Mouse (Mus musculus) midbrain, embryonic 16.5 days (tissue): ENCODE measurements at regions not wholly inside any gene's neighbourhood (a gene's known extent, or its start where the extent isn't known, plus 50 kb on each side); places are given as distances from the start of the nearest gene placed in this dataset.

Source experiments
- ATAC-seq: fragments of 200-750 bp; cut with Nextera tagmentation; 2 replicates; pipeline ENCODE4 v1.8.0; 2017; ENCODE audit warnings: moderate TSS enrichment
- H3K27ac ChIP-seq: fragments of 300-500 bp; sonication (generic); 2 replicates; pipeline ENCODE4 v1.5.1; 2014; ENCODE audit warnings: mild to moderate bottlenecking, low read length, mixed read lengths
- H3K27me3 ChIP-seq: fragments of 300-500 bp; sonication (generic); 2 replicates; pipeline ENCODE4 v1.6.1; 2014; ENCODE audit warnings: low read depth, low read length, mixed read lengths; ENCODE audit not compliant: control insufficient read depth, insufficient read depth
- H3K36me3 ChIP-seq: fragments of 300-500 bp; sonication (generic); 2 replicates; pipeline ENCODE4 v1.6.1; 2014; ENCODE audit warnings: mild to moderate bottlenecking, low read length, moderate library complexity, mixed read lengths; ENCODE audit not compliant: control insufficient read depth, insufficient read depth
- H3K4me1 ChIP-seq: fragments of 300-500 bp; sonication (generic); 2 replicates; pipeline ENCODE4 v1.6.1; 2014; ENCODE audit warnings: mild to moderate bottlenecking, low read length, mixed read lengths; ENCODE audit not compliant: control insufficient read depth, insufficient read depth
- H3K4me2 ChIP-seq: fragments of 300-500 bp; sonication (generic); 2 replicates; pipeline ENCODE4 v1.6.1; 2014; ENCODE audit warnings: mild to moderate bottlenecking, low read length, mixed read lengths
- H3K4me3 ChIP-seq: fragments of 300-500 bp; sonication (generic); 2 replicates; pipeline ENCODE4 v1.5.1; 2014; ENCODE audit warnings: low read depth, mild to moderate bottlenecking, low read length, moderate library complexity, mixed read lengths
- H3K9ac ChIP-seq: fragments of 300-500 bp; sonication (generic); 2 replicates; pipeline ENCODE4 v1.6.1; 2014; ENCODE audit warnings: low read depth, low read length, mixed read lengths
- H3K9me3 ChIP-seq: fragments of 300-500 bp; sonication (generic); replicated peaks from 2 replicates; pipeline ENCODE4 v1.6.1; 2014; ENCODE audit warnings: mild to moderate bottlenecking, low read length, mixed read lengths; ENCODE audit not compliant: control insufficient read depth, poor library complexity, severe bottlenecking
- WGBS: fragments of 180-500 bp; shearing (Covaris S2); extraction: QIAGEN DNeasy Blood & Tissue Kit; methylation state at CpG from one replicate; pipeline ENCODE4 v1.1.7; 2014; 5-methylcytosine and 5-hydroxymethylcytosine counted together

GRCm38 (mm10) chr4:18169855-18170508, 1435.3 kb upstream of the Gm12353 start:
- H3K4me1 ChIP-seq = no peaks in the 10 kb centered on the region
- no peak for ATAC-seq
- H3K4me2 ChIP-seq = no peak overlapping the region
- no peak overlapping the region for H3K9ac ChIP-seq
- no peak overlapping the region for H3K27ac ChIP-seq
- no peaks in the 10 kb centered on the region for H3K9me3 ChIP-seq
- no peaks in the 10 kb centered on the region for H3K27me3 ChIP-seq
- no peaks in the 10 kb centered on the region for H3K36me3 ChIP-seq
- 78% methylated on average over 4 of the region's 4 CpGs for WGBS
- no peak overlapping the region for H3K4me3 ChIP-seq

DNA sequence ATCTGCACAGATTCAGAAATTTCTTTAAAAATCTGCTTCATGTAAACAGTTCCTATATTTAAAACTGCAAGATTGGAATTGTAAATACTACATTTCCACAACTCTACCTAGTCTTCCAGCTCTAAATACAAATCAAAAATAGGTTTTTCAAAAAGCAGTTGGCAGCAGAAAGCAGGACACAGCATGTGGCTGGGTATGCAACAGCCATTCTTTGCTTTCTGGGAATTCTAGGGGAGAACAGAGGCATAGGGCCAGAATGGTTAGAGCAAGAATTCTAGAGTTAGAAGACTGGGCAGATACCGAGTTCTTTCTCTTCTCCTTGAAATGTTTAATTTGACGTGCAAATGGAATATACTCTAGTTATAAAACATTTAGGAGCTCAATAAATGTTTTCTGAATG, 1434.4 kb upstream of the Gm12353 start:
- Histone ChIP-seq H3K27ac (no peak overlapping the region), H3K9me3 (no peaks in the 10 kb centered on the region), H3K9ac (no peak overlapping the region), H3K4me1 (no peaks in the 10 kb centered on the region), H3K27me3 (no peaks in the 10 kb centered on the region), H3K4me3 (no peak overlapping the region), H3K4me2 (no peak overlapping the region), H3K36me3 (no peaks in the 10 kb centered on the region)
- WGBS = 90% methylated on average over 2 of the region's 2 CpGs
- no peak for ATAC-seq

- H3K27me3 ChIP-seq = no peaks in the 10 kb centered on the region
- no peaks in the 10 kb centered on the region for H3K4me1 ChIP-seq
- ATAC-seq = peak; percentile 58
- H3K36me3 ChIP-seq = no peaks in the 10 kb centered on the region
- no peak overlapping the region for H3K9ac ChIP-seq
- 60% methylated on average over 7 of the region's 7 CpGs for WGBS
- H3K4me3 ChIP-seq = no peak overlapping the region
- H3K9me3 ChIP-seq = no peaks in the 10 kb centered on the region
- H3K4me2 ChIP-seq = no peak overlapping the region
- no peak overlapping the region for H3K27ac ChIP-seq
Observed at GRCm38 (mm10) chr4:18180870-18181447, 1424.3 kb upstream of the Gm12353 start.
